Comparison of ENCODE assay signal across 8 mouse cellular contexts in the genomic region with DNA sequence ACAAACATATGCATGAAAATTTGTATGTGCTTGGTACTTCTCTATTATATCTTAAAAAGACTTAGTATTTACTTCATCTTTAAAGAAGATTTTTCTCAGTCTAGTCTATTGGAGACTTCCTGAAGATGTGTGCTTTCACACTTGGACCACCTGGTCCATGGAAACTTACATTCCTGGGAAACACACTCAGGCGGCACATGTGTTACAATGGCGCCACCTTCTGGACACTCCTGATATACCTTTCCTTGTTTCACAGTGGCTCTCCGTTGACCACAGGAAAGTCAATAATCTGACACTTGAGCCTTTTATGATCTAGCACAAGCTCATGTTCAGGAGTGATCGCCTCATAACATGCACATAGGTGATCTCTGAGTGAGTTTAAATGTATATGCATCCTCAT.
DNase-seq lines count a peak whose midpoint lies in the region; ATAC-seq and TF ChIP-seq lines count a peak whose summit lies in the region.

No protein-coding gene starts in this region.

- peak; percentile 89 for DNase-seq in 3T3-L1 (ENCODE audit: low read depth, low spot score)
- no peak for DNase-seq in Patski (ENCODE audit: low read depth, low spot score)
- DNase-seq in embryo, embryonic 11.5 days (ENCODE audit: low read depth, low spot score) = peak; percentile 64
- peak; percentile 62 to 77 for DNase-seq in heart, postnatal 14 days
- DNase-seq in large intestine, adult 2 months (ENCODE audit: low read depth, low spot score) = peak; percentile 22
- DNase-seq in lung, adult 2 months = peak; percentile 37
- peak; percentile 51 for DNase-seq in retina, postnatal 7 days (ENCODE audit: low read depth, low spot score)
- DNase-seq in thymus, postnatal 25 days = no peak

- ATAC-seq in Patski = no peak

- no peak overlapping the region for H3K4me3 ChIP-seq in lung, adult 2 months (replicated peaks; ENCODE audit: extremely low read depth, low read depth, low read length)

- 1% methylated on average over 4 of the region's 4 CpGs for WGBS in large intestine, adult 2 months
- 3% methylated on average over 4 of the region's 4 CpGs for WGBS in lung, adult 2 months

- no peak for TF ChIP-seq POLR2A in lung, adult 2 months (IDR thresholded peaks at IDR 0.05; ENCODE audit: borderline replicate concordance, extremely low read depth, low read depth, low read length)

- CTCF ChIA-PET in Patski (lab: Charles Lee) = interaction anchor here (1.0 to 1.5 kb wide), 2 partner anchors 46 to 99 kb away, joined by 3 to 5 read pairs; no protein-coding TSS in a partner anchor

- no peaks in the 10 kb centered on the region for H3K4me1 ChIP-seq in lung, adult 2 months (ENCODE audit: control insufficient read depth, insufficient read depth, low read length)

- H3K27me3 ChIP-seq in Patski = no peaks in the 10 kb centered on the region

- in situ Hi-C loops in Patski (cut with MboI; ENCODE audit: low pct_unique_long_range_greater_than_20kb) = loop anchor here (5.0 to 25.0 kb wide), 6 partner anchors 100 to 1480 kb away; no protein-coding TSS in a partner anchor

- POLR2A ChIA-PET in Patski (lab: Charles Lee) = no interaction called here

- TF ChIP-seq CTCF in Patski (IDR thresholded peaks at IDR 0.05) = peak; percentile 84
- TF ChIP-seq CTCF in lung, adult 2 months (IDR thresholded peaks at IDR 0.05; ENCODE audit: insufficient read depth, low read length) = peak; percentile 60

- intact Hi-C loops in heart, postnatal 14 days (cut with DNase I) = loop anchor here (1.0 to 5.0 kb wide), 2 partner anchors 100 to 968 kb away; no protein-coding TSS in a partner anchor

Comparison
In these comparisons a context has a peak if more than half of its experiments do, and no peak if none do; other contexts are left out.
1. DNase-seq: peak in 3T3-L1 (single experiment), embryo, embryonic 11.5 days (single experiment), heart, postnatal 14 days (2 of 2), large intestine, adult 2 months (single experiment), lung, adult 2 months (single experiment) and retina, postnatal 7 days (single experiment); none in Patski (single experiment) and thymus, postnatal 25 days (single experiment).